Mouse (Mus musculus) MEL (cell line): ENCODE data around the gene Vwf. TPM values are rescaled to one million over a fixed set of nuclear protein-coding genes. Genes with fewer than 3 reads are reported as not detected.

Experiments
- DNase-seq: peaks from one replicate; pipeline ENCODE4 v3.0.0; 2011; ENCODE audit warnings: low read depth, low spot score
- H3K27ac ChIP-seq: 2 replicates; pipeline ENCODE4 v1.5.1; 2012; ENCODE audit warnings: low read depth, mild to moderate bottlenecking, control low read depth, low read length, moderate library complexity; ENCODE audit not compliant: control insufficient read depth
- H3K27me3 ChIP-seq, 2 experiments: fragments of 150-350 bp in 1 of 2; sonication (generic) in 1 of 2; 2 replicates each; pipeline ENCODE4 v1.6.1; 2012; ENCODE audit warnings: low read length in 2 of 2, mild to moderate bottlenecking in 2 of 2, improper control_type of control experiment in 1 of 2, moderate library complexity in 1 of 2; ENCODE audit not compliant: insufficient read depth in 2 of 2, control insufficient read depth in 1 of 2
- H3K36me3 ChIP-seq, 2 experiments: 2 replicates each; pipeline ENCODE4 v1.6.1; 2012 to 2014; ENCODE audit warnings: low read length in 2 of 2, improper control_type of control experiment in 1 of 2, inconsistent platforms in 1 of 2, mild to moderate bottlenecking in 1 of 2; ENCODE audit not compliant: insufficient read depth in 2 of 2, control insufficient read depth in 1 of 2
- H3K4me1 ChIP-seq, 2 experiments: fragments of 150-350 bp in 1 of 2; sonication (generic) in 1 of 2; 2 replicates each; pipeline ENCODE4 v1.6.1; 2012; ENCODE audit warnings: low read length in 2 of 2, improper control_type of control experiment in 1 of 2, mild to moderate bottlenecking in 1 of 2; ENCODE audit not compliant: insufficient read depth in 2 of 2, control insufficient read depth in 1 of 2
- H3K4me3 ChIP-seq, 2 experiments: fragments of 150-350 bp in 1 of 2; sonication (generic) in 1 of 2; 2 replicates each; pipeline ENCODE4 v1.5.1; 2012; ENCODE audit warnings: low read depth in 2 of 2, low read length in 2 of 2, mild to moderate bottlenecking in 2 of 2, moderate library complexity in 2 of 2, control low read depth in 1 of 2, improper control_type of control experiment in 1 of 2; ENCODE audit not compliant: control insufficient read depth in 1 of 2, insufficient read depth in 1 of 2
- H3K79me2 ChIP-seq: 2 replicates; pipeline ENCODE4 v1.6.1; 2012; ENCODE audit warnings: mild to moderate bottlenecking, low read length, moderate library complexity; ENCODE audit not compliant: control insufficient read depth, poor library complexity, insufficient read depth
- H3K9ac ChIP-seq: 2 replicates; pipeline ENCODE4 v1.6.1; 2012; ENCODE audit warnings: low read depth, mild to moderate bottlenecking, control low read depth, low read length, moderate library complexity; ENCODE audit not compliant: control insufficient read depth, poor library complexity, severe bottlenecking
- H3K9me3 ChIP-seq: fragments of 150-350 bp; sonication (generic); replicated peaks from 2 replicates; pipeline ENCODE4 v1.6.1; 2012; ENCODE audit warnings: mild to moderate bottlenecking, low read length, improper control_type of control experiment, moderate library complexity; ENCODE audit not compliant: insufficient read depth
- BHLHE40 ChIP-seq: IDR thresholded peaks from 2 replicates; pipeline ENCODE4 v1.6.1; 2012; ENCODE audit warnings: low read depth, mild to moderate bottlenecking, inconsistent platforms, low read length, improper control_type of control experiment, borderline replicate concordance
- ELF1 ChIP-seq: IDR thresholded peaks from 2 replicates; pipeline ENCODE4 v1.6.1; 2014; ENCODE audit warnings: low read depth, mild to moderate bottlenecking, inconsistent platforms, low read length, improper control_type of control experiment, moderate library complexity
- GATA1 ChIP-seq: IDR thresholded peaks from 2 replicates; pipeline ENCODE4 v1.6.1; 2011; ENCODE audit warnings: low read depth, low read length, improper control_type of control experiment
- MAX ChIP-seq: IDR thresholded peaks from 2 replicates; pipeline ENCODE4 v1.6.1; 2011; ENCODE audit warnings: low read length, improper control_type of control experiment
- MAZ ChIP-seq: IDR thresholded peaks from 2 replicates; pipeline ENCODE4 v1.6.1; 2012; ENCODE audit warnings: low read depth, mild to moderate bottlenecking, inconsistent platforms, low read length, improper control_type of control experiment
- TCF12 ChIP-seq: IDR thresholded peaks from 2 replicates; pipeline ENCODE4 v1.6.1; 2014; ENCODE audit warnings: low read depth, mild to moderate bottlenecking, inconsistent platforms, low read length, improper control_type of control experiment, moderate library complexity
- UBTF ChIP-seq: IDR thresholded peaks from 2 replicates; pipeline ENCODE4 v1.6.1; 2012; ENCODE audit warnings: low read depth, mild to moderate bottlenecking, inconsistent platforms, low read length, improper control_type of control experiment, moderate library complexity, borderline replicate concordance; ENCODE audit not compliant: insufficient read depth
- USF1 ChIP-seq: IDR thresholded peaks from 2 replicates; pipeline ENCODE4 v1.6.1; 2014; ENCODE audit warnings: low read depth, mild to moderate bottlenecking, inconsistent platforms, low read length, improper control_type of control experiment, moderate library complexity
- USF2 ChIP-seq, 2 experiments: IDR thresholded peaks; 2 replicates each; pipeline ENCODE4 v1.6.1; 2011 to 2012; ENCODE audit warnings: improper control_type of control experiment in 2 of 2, low read length in 2 of 2, borderline replicate concordance in 1 of 2, inconsistent platforms in 1 of 2, low read depth in 1 of 2, mild to moderate bottlenecking in 1 of 2; ENCODE audit not compliant: insufficient read depth in 1 of 2
- ZMIZ1 ChIP-seq: IDR thresholded peaks from 2 replicates; pipeline ENCODE4 v1.6.1; 2012; ENCODE audit warnings: low read depth, mild to moderate bottlenecking, inconsistent platforms, low read length, improper control_type of control experiment, moderate library complexity
- polyA plus RNA-seq, 2 experiments: library from polyadenylated mRNA; stranded (reverse) in 1 of 2; unstranded in 1 of 2; fragments of >175 nt in 1 of 2; fragments of >200 nt in 1 of 2; gene quantifications; 2 replicates each; pipeline versions ENCODE4 v1.2.1 to v1.2.4; 2012; ENCODE audit warnings: low replicate concordance in 2 of 2, low read depth in 1 of 2; ENCODE audit not compliant: insufficient read length in 2 of 2, insufficient read depth in 1 of 2, missing spikeins in 1 of 2
- total RNA-seq: library from RNA; depleted of rRNA; stranded (reverse); fragments of 300-350 nt; gene quantifications from 2 replicates; pipeline ENCODE4 v1.2.3, GENCODE M21; 2012

Vwf gene
- total and polyA plus RNA-seq, 3 experiments, result 0.29 to 0.42 TPM; not detected in 1

- Histone ChIP-seq H3K4me1 (no peaks in the 10 kb centered on the region), H3K9ac (no peak overlapping the region), H3K36me3 (no peaks in the 10 kb centered on the region), H3K79me2 (no peaks in the 10 kb centered on the region), H3K27ac (no peak overlapping the region), H3K9me3 (no peaks in the 10 kb centered on the region), H3K4me3 (no peak overlapping the region), H3K27me3 (0 out of 4 replicates have a peak, but pooled peaks cover 0 to 1% of the 10 kb centered on the region in 2 experiments)
- DNase-seq, result no peak
- TF ChIP-seq ELF1 (no peak), USF2 (IDR thresholded peaks at IDR 0.05; ENCODE audit: borderline replicate concordance in 1 of 2, insufficient read depth in 1 of 2, low read depth in 1 of 2, low read length in 2 of 2) (0 out of 4 replicates have a peak, but pooled peaks of 1 of the 2 experiments have one; percentile 39), USF1 (peak; percentile 54)
- TF ChIP-seq, all 39 proteins: peak for 2
These were observed 33.3 kb downstream of the Vwf start for GRCm38 (mm10) chr6:125579864-125580263.

GRCm38 (mm10) chr6:125583666-125584065, 37.1 kb downstream of the Vwf start:
- Histone ChIP-seq H3K4me3 (no peak overlapping the region), H3K27me3 (no peaks in the 10 kb centered on the region), H3K4me1 (no peaks in the 10 kb centered on the region), H3K79me2 (no peaks in the 10 kb centered on the region), H3K9me3 (no peaks in the 10 kb centered on the region), H3K9ac (no peak overlapping the region), H3K27ac (no peak overlapping the region), H3K36me3 (no peaks in the 10 kb centered on the region)
- DNase-seq, result no peak
- no peak for TF ChIP-seq ZMIZ1
- TF ChIP-seq MAX, result no peak
- TF ChIP-seq GATA1, result no peak
- TF ChIP-seq UBTF, result no peak

- no peak overlapping the region for H3K27ac ChIP-seq
- no peaks in the 10 kb centered on the region for H3K27me3 ChIP-seq
- no peaks in the 10 kb centered on the region for H3K9me3 ChIP-seq
- H3K4me3 ChIP-seq, result no peak overlapping the region
- TF ChIP-seq UBTF (no peak), BHLHE40 (no peak), MAZ (no peak), TCF12 (no peak)
- H3K4me1 ChIP-seq, result no peaks in the 10 kb centered on the region
- H3K9ac ChIP-seq, result no peak overlapping the region
- H3K36me3 ChIP-seq, result no peaks in the 10 kb centered on the region
- DNase-seq, result no peak
- no peaks in the 10 kb centered on the region for H3K79me2 ChIP-seq
These were observed 37.7 kb downstream of the Vwf start for GRCm38 (mm10) chr6:125584266-125584665.
